ENCODE assay signal across 10 mouse cellular contexts in genomic region chr14:97331388-97331787, GRCm38 (mm10).
DNase-seq lines count a peak whose midpoint lies in the region; ATAC-seq and TF ChIP-seq lines count a peak whose summit lies in the region.
"Had no signal": no experiment of that assay in that cellular context is flagged by ENCODE, and none has a peak within 500 bp of the region (broad histone marks: within the 10 kb centered on the region; RNA-seq: fewer than 3 reads in every experiment).

No protein-coding gene starts in this region.

- peak; percentile 84 for ATAC-seq in forebrain, embryonic 14.5 days

- no peak overlapping the region for H3K4me2 ChIP-seq in forebrain, embryonic 14.5 days (ENCODE audit: low read length)
- H3K4me2 ChIP-seq: embryonic facial prominence, embryonic 12.5 days had no signal

- TF ChIP-seq POLR2A in liver, adult 2 months (IDR thresholded peaks at IDR 0.05; ENCODE audit: extremely low read depth, insufficient read depth, low read length): no peak

- no peak overlapping the region for H3K27ac ChIP-seq in gastrocnemius, adult 2 months
- no peak overlapping the region for H3K27ac ChIP-seq in liver, adult 2 months (replicated peaks; ENCODE audit: insufficient read depth, low read depth, low read length)
- H3K27ac ChIP-seq in forebrain, embryonic 14.5 days (ENCODE audit: low read depth, low read length): no peak overlapping the region
- H3K27ac ChIP-seq: embryonic facial prominence, embryonic 12.5 days had no signal

- DNase-seq in gastrocnemius, adult 2 months: no peak
- DNase-seq in gastrocnemius, adult 18-20 months (ENCODE audit: low spot score): no peak
- peak; percentile 1 for DNase-seq in liver, adult 2 months (ENCODE audit: extremely low read depth, low read depth, low spot score)
- DNase-seq in liver: no peak
- DNase-seq in forebrain, embryonic 14.5 days (ENCODE audit: low spot score): peak; percentile 85
- peak; percentile 81 for DNase-seq in retina, embryonic 14.5 days (ENCODE audit: low spot score)
- DNase-seq in urinary bladder, postnatal 25 days (ENCODE audit: low spot score): no peak
- DNase-seq in adrenal gland, postnatal 10 days: no peak

- H3K79me2 ChIP-seq in liver, adult 2 months (ENCODE audit: control insufficient read depth, insufficient read depth, low read length): no peaks in the 10 kb centered on the region

- TF ChIP-seq CTCF in gastrocnemius, adult 2 months (IDR thresholded peaks at IDR 0.05): peak; percentile 60
- no peak for TF ChIP-seq CTCF in liver, adult 2 months (IDR thresholded peaks at IDR 0.05; ENCODE audit: low read depth, low read length)

- no peak overlapping the region for H3K9ac ChIP-seq in liver, adult 2 months (ENCODE audit: low read depth, low read length)
- no peak overlapping the region for H3K9ac ChIP-seq in forebrain, embryonic 14.5 days (ENCODE audit: low read length)
- H3K9ac ChIP-seq: embryonic facial prominence, embryonic 12.5 days had no signal

- no peaks in the 10 kb centered on the region for H3K36me3 ChIP-seq in liver, adult 2 months (ENCODE audit: control insufficient read depth, insufficient read depth, low read length)
- H3K36me3 ChIP-seq in forebrain, embryonic 14.5 days (ENCODE audit: control insufficient read depth, insufficient read depth, low read length): no peaks in the 10 kb centered on the region
- H3K36me3 ChIP-seq: embryonic facial prominence, embryonic 12.5 days had no signal

- H3K9me3 ChIP-seq in forebrain, embryonic 14.5 days (replicated peaks; ENCODE audit: control insufficient read depth, low read length): no peaks in the 10 kb centered on the region
- H3K9me3 ChIP-seq: embryonic facial prominence, embryonic 12.5 days had no signal

- intact Hi-C loops in gastrocnemius, adult 2 months (cut with DNase I): no loop called here

- H3K27me3 ChIP-seq in liver, adult 2 months (ENCODE audit: control insufficient read depth, insufficient read depth, low read length): no peaks in the 10 kb centered on the region
- no peaks in the 10 kb centered on the region for H3K27me3 ChIP-seq in forebrain, embryonic 14.5 days (replicated peaks; ENCODE audit: control insufficient read depth, insufficient read depth, low read length)
- H3K27me3 ChIP-seq: CH12.LX; embryonic facial prominence, embryonic 12.5 days had no signal

- no peaks in the 10 kb centered on the region for H3K4me1 ChIP-seq in liver, adult 2 months (ENCODE audit: control insufficient read depth, insufficient read depth, low read length)
- H3K4me1 ChIP-seq in forebrain, embryonic 14.5 days (ENCODE audit: control insufficient read depth, insufficient read depth, low read length): no peaks in the 10 kb centered on the region
- H3K4me1 ChIP-seq: embryonic facial prominence, embryonic 12.5 days had no signal

- WGBS in liver, adult 2 months: 11% methylated on average over 2 of the region's 2 CpGs
- 8% methylated on average over 2 of the region's 2 CpGs for WGBS in forebrain, embryonic 14.5 days

- no peak overlapping the region for H3K4me3 ChIP-seq in gastrocnemius, adult 2 months
- no peak overlapping the region for H3K4me3 ChIP-seq in liver, adult 2 months (ENCODE audit: insufficient read depth, low read depth, low read length)
- no peak overlapping the region for H3K4me3 ChIP-seq in forebrain, embryonic 14.5 days (ENCODE audit: low read depth, low read length)
- H3K4me3 ChIP-seq: embryonic facial prominence, embryonic 12.5 days had no signal

Comparison
In these comparisons a context has a peak if more than half of its experiments do, and no peak if none do; other contexts are left out.
1. DNase-seq: peak in liver, adult 2 months (single experiment), forebrain, embryonic 14.5 days (single experiment) and retina, embryonic 14.5 days (single experiment); none in gastrocnemius, adult 2 months (single experiment), gastrocnemius, adult 18-20 months (single experiment), liver (single experiment), urinary bladder, postnatal 25 days (single experiment) and adrenal gland, postnatal 10 days (single experiment).